Mouse (Mus musculus): ENCODE data around the gene 3110021N24Rik.

Gene 3110021N24Rik

GRCm38 (mm10) chr4:108798083-108798830, 78.8 kb downstream of the 3110021N24Rik start:
- peak; percentile 44 for DNase-seq

- DNase-seq = no peak
These were observed 84.1 kb downstream of the 3110021N24Rik start for GRCm38 (mm10) chr4:108803535-108803934.

- no peak for DNase-seq
These were observed 91.7 kb downstream of the 3110021N24Rik start for GRCm38 (mm10) chr4:108811142-108811541.

GRCm38 (mm10) chr4:108811550-108811949, 92.1 kb downstream of the 3110021N24Rik start:
- no peak for DNase-seq

GRCm38 (mm10) chr4:108825677-108826076, 106.2 kb downstream of the 3110021N24Rik start:
- no peak for DNase-seq

- no peak for DNase-seq
These were observed 106.6 kb downstream of the 3110021N24Rik start for GRCm38 (mm10) chr4:108826096-108826495.

GRCm38 (mm10) chr4:108826643-108827042, 107.2 kb downstream of the 3110021N24Rik start:
- no peak for DNase-seq

GRCm38 (mm10) chr4:108830698-108831097, 111.2 kb downstream of the 3110021N24Rik start:
- no peak for DNase-seq

Data from kidney, adult 11 months (tissue).